Mouse (Mus musculus) myocyte (in vitro differentiated cells): ENCODE measurements around the gene Rnf34. TPM values are rescaled to one million over a fixed set of nuclear protein-coding genes. Genes with fewer than 3 reads are reported as not detected.

Experiments used
- H3K27me3 ChIP-seq: one replicate; pipeline ENCODE4 v1.6.1; 2011; ENCODE audit not compliant: control insufficient read depth, insufficient read depth, insufficient read length
- H3K36me3 ChIP-seq: one replicate; pipeline ENCODE4 v1.6.1; 2011; ENCODE audit not compliant: control insufficient read depth, insufficient read depth
- H3K4me2 ChIP-seq: one replicate; pipeline ENCODE4 v1.6.1; 2011; ENCODE audit warnings: low read depth, control low read depth
- H3K4me3 ChIP-seq: one replicate; pipeline ENCODE4 v1.5.1; 2011; ENCODE audit warnings: mild to moderate bottlenecking, control low read depth, moderate library complexity
- H3K79me2 ChIP-seq: one replicate; pipeline ENCODE4 v1.6.1; 2011; ENCODE audit not compliant: control insufficient read depth, insufficient read depth
- H3ac ChIP-seq: one replicate; pipeline ENCODE4 v1.6.1; 2011; ENCODE audit not compliant: control insufficient read depth, insufficient read length
- CEBPB ChIP-seq: IDR thresholded peaks from 2 replicates; pipeline ENCODE4 v1.6.1; 2011; ENCODE audit warnings: mild to moderate bottlenecking, moderate library complexity; ENCODE audit not compliant: poor library complexity, insufficient read depth, severe bottlenecking
- E2F4 ChIP-seq: IDR thresholded peaks from one replicate; pipeline ENCODE4 v1.6.1; 2011; ENCODE audit warnings: mild to moderate bottlenecking, control low read depth, moderate library complexity; ENCODE audit not compliant: insufficient read depth
- MAX ChIP-seq: IDR thresholded peaks from one replicate; pipeline ENCODE4 v1.6.1; 2011; ENCODE audit warnings: low read depth, mild to moderate bottlenecking, control low read depth
- MYOD1 ChIP-seq, 3 experiments: IDR thresholded peaks; one replicate each; pipeline ENCODE4 v1.6.1; 2011; ENCODE audit warnings: control low read depth in 2 of 3, low read depth in 2 of 3, mild to moderate bottlenecking in 2 of 3, moderate library complexity in 1 of 3; ENCODE audit not compliant: insufficient read length in 2 of 3, control insufficient read depth in 1 of 3
- MYOG ChIP-seq, 3 experiments: IDR thresholded peaks; one replicate each; pipeline ENCODE4 v1.6.1; 2011; ENCODE audit warnings: control low read depth in 2 of 3, low read depth in 2 of 3, mild to moderate bottlenecking in 2 of 3; ENCODE audit not compliant: insufficient read length in 2 of 3, control insufficient read depth in 1 of 3, insufficient read depth in 1 of 3
- POLR2A ChIP-seq: IDR thresholded peaks from one replicate; pipeline ENCODE4 v1.6.1; 2011; ENCODE audit warnings: low read depth, mild to moderate bottlenecking, control low read depth, moderate library complexity; ENCODE audit not compliant: insufficient read length
- POLR2AphosphoS2 ChIP-seq: IDR thresholded peaks from one replicate; pipeline ENCODE4 v1.6.1; 2011; ENCODE audit warnings: low read depth, control low read depth; ENCODE audit not compliant: insufficient read length
- REST ChIP-seq: IDR thresholded peaks from one replicate; pipeline ENCODE4 v1.6.1; 2011; ENCODE audit warnings: mild to moderate bottlenecking, control low read depth, moderate library complexity; ENCODE audit not compliant: insufficient read depth, insufficient read length
- SRF ChIP-seq: IDR thresholded peaks from one replicate; pipeline ENCODE4 v1.6.1; 2011; ENCODE audit warnings: low read depth; ENCODE audit not compliant: control insufficient read depth, insufficient read length
- TCF12 ChIP-seq: IDR thresholded peaks from one replicate; pipeline ENCODE4 v1.6.1; 2011; ENCODE audit warnings: mild to moderate bottlenecking, control low read depth; ENCODE audit not compliant: poor library complexity, insufficient read depth, severe bottlenecking
- TCF3 ChIP-seq: IDR thresholded peaks from one replicate; pipeline ENCODE4 v1.6.1; 2011; ENCODE audit warnings: low read depth, control low read depth; ENCODE audit not compliant: insufficient read length
- USF1 ChIP-seq: IDR thresholded peaks from one replicate; pipeline ENCODE4 v1.6.1; 2011; ENCODE audit warnings: low read depth, mild to moderate bottlenecking, control low read depth, moderate library complexity
- polyA plus RNA-seq: library from polyadenylated mRNA; unstranded; fragments of >200 nt; fragmentation: generic; extraction: Trizol; gene quantifications from one replicate; pipeline ENCODE4 v1.2.1, GENCODE M21; 2012; ENCODE audit warnings: missing spikeins

The Rnf34 gene
- polyA plus RNA-seq, 1 experiment: 8.2 TPM

GRCm38 (mm10) chr5:122901179-122901578 lies 51.3 kb downstream of the Rnf34 start:
- no peak for TF ChIP-seq POLR2AphosphoS2
- TF ChIP-seq USF1: no peak
- TF ChIP-seq E2F4: no peak
- no peak for TF ChIP-seq TCF3
- TF ChIP-seq MYOD1 (IDR thresholded peaks at IDR 0.05; ENCODE audit: control insufficient read depth in 1 of 3, insufficient read length in 2 of 3, low read depth in 2 of 3): no peak
- TF ChIP-seq MYOG (IDR thresholded peaks at IDR 0.05; ENCODE audit: control insufficient read depth in 1 of 3, insufficient read depth in 1 of 3, insufficient read length in 2 of 3, low read depth in 2 of 3): no peak
- no peak for TF ChIP-seq REST
- no peak for TF ChIP-seq TCF12
- TF ChIP-seq POLR2A: no peak
- no peak for TF ChIP-seq MAX
- no peak for TF ChIP-seq SRF
- no peak for TF ChIP-seq CEBPB
- H3K36me3 ChIP-seq: no peaks in the 10 kb centered on the region
- H3K27me3 ChIP-seq: no peaks in the 10 kb centered on the region
- no peak overlapping the region for H3K4me2 ChIP-seq
- peak overlapping the region; percentile 81 for H3ac ChIP-seq
- peaks cover 10% of the 10 kb centered on the region for H3K79me2 ChIP-seq
- peak overlapping the region; percentile 32 for H3K4me3 ChIP-seq

- no peaks in the 10 kb centered on the region for H3K27me3 ChIP-seq
- H3ac ChIP-seq: no peak overlapping the region
- H3K36me3 ChIP-seq: no peaks in the 10 kb centered on the region
- TF ChIP-seq MYOG (IDR thresholded peaks at IDR 0.05; ENCODE audit: control insufficient read depth in 1 of 3, insufficient read depth in 1 of 3, insufficient read length in 2 of 3, low read depth in 2 of 3): no peak
- no peak for TF ChIP-seq USF1
- TF ChIP-seq POLR2AphosphoS2: no peak
- no peak for TF ChIP-seq SRF
- TF ChIP-seq POLR2A: no peak
- no peak for TF ChIP-seq MYOD1 (IDR thresholded peaks at IDR 0.05; ENCODE audit: control insufficient read depth in 1 of 3, insufficient read length in 2 of 3, low read depth in 2 of 3)
- TF ChIP-seq E2F4: no peak
- TF ChIP-seq TCF12: no peak
- TF ChIP-seq REST: no peak
- no peak for TF ChIP-seq TCF3
- TF ChIP-seq MAX: no peak
- TF ChIP-seq CEBPB: no peak
- peaks cover 10% of the 10 kb centered on the region for H3K79me2 ChIP-seq
- no peak overlapping the region for H3K4me2 ChIP-seq
- H3K4me3 ChIP-seq: no peak overlapping the region
These were observed 51.8 kb downstream of the Rnf34 start for GRCm38 (mm10) chr5:122901666-122902065.

GRCm38 (mm10) chr5:122902228-122902627 lies 52.4 kb downstream of the Rnf34 start:
- H3K4me2 ChIP-seq: no peak overlapping the region
- H3ac ChIP-seq: no peak overlapping the region
- no peaks in the 10 kb centered on the region for H3K36me3 ChIP-seq
- no peak for TF ChIP-seq CEBPB
- TF ChIP-seq MYOG (IDR thresholded peaks at IDR 0.05; ENCODE audit: control insufficient read depth in 1 of 3, insufficient read depth in 1 of 3, insufficient read length in 2 of 3, low read depth in 2 of 3): no peak
- no peak for TF ChIP-seq MAX
- TF ChIP-seq SRF: no peak
- no peak for TF ChIP-seq TCF3
- TF ChIP-seq TCF12: no peak
- no peak for TF ChIP-seq E2F4
- no peak for TF ChIP-seq REST
- TF ChIP-seq POLR2AphosphoS2: no peak
- no peak for TF ChIP-seq USF1
- TF ChIP-seq MYOD1 (IDR thresholded peaks at IDR 0.05; ENCODE audit: control insufficient read depth in 1 of 3, insufficient read length in 2 of 3, low read depth in 2 of 3): no peak
- TF ChIP-seq POLR2A: no peak
- no peak overlapping the region for H3K4me3 ChIP-seq
- H3K27me3 ChIP-seq: no peaks in the 10 kb centered on the region
- H3K79me2 ChIP-seq: peaks cover 10% of the 10 kb centered on the region

- Histone ChIP-seq H3ac (no peak overlapping the region), H3K36me3 (no peaks in the 10 kb centered on the region), H3K27me3 (no peaks in the 10 kb centered on the region), H3K79me2 (peaks cover 10% of the 10 kb centered on the region), H3K4me3 (no peak overlapping the region), H3K4me2 (no peak overlapping the region)
- no peak for TF ChIP-seq CEBPB
These were observed 53.3 kb downstream of the Rnf34 start for GRCm38 (mm10) chr5:122903165-122903564.

GRCm38 (mm10) chr5:122907182-122907581 lies 57.3 kb downstream of the Rnf34 start:
- no peak for TF ChIP-seq MYOG (IDR thresholded peaks at IDR 0.05; ENCODE audit: control insufficient read depth in 1 of 3, insufficient read depth in 1 of 3, insufficient read length in 2 of 3, low read depth in 2 of 3)
- no peak for TF ChIP-seq E2F4
- no peak for TF ChIP-seq MYOD1 (IDR thresholded peaks at IDR 0.05; ENCODE audit: control insufficient read depth in 1 of 3, insufficient read length in 2 of 3, low read depth in 2 of 3)
- TF ChIP-seq POLR2A: no peak
- TF ChIP-seq TCF3: no peak
- no peak for TF ChIP-seq USF1
- no peak for TF ChIP-seq REST
- TF ChIP-seq MAX: no peak
- no peak for TF ChIP-seq POLR2AphosphoS2
- TF ChIP-seq SRF: no peak
- TF ChIP-seq TCF12: no peak
- no peak for TF ChIP-seq CEBPB
- Histone ChIP-seq H3K36me3 (no peaks in the 10 kb centered on the region), H3K4me2 (no peak overlapping the region)

More at GRCm38 (mm10) chr5:122907182-122907581, 57.3 kb downstream of the Rnf34 start:
- Histone ChIP-seq H3K79me2 (no peaks in the 10 kb centered on the region), H3K27me3 (no peaks in the 10 kb centered on the region), H3K4me3 (no peak overlapping the region), H3ac (no peak overlapping the region)
